Mouse (Mus musculus): ENCODE measurements at regions not wholly inside any gene's neighbourhood (a gene's known extent, or its start where the extent isn't known, plus 50 kb on each side); places are given as distances from the start of the nearest gene placed in this dataset.

- Histone ChIP-seq H3K4me2 (replicated peaks; ENCODE audit: low read depth, low read length) (no peak overlapping the region), H3K27ac (ENCODE audit: low read depth, low read length) (no peak overlapping the region), H3K9me3 (ENCODE audit: control insufficient read depth, low read length) (no peaks in the 10 kb centered on the region), H3K4me3 (ENCODE audit: low read depth, low read length) (no peak overlapping the region), H3K9ac (ENCODE audit: low read depth, low read length) (no peak overlapping the region), H3K4me1 (replicated peaks; ENCODE audit: control insufficient read depth, insufficient read depth, low read length) (no peaks in the 10 kb centered on the region), H3K36me3 (ENCODE audit: control insufficient read depth, insufficient read depth, low read length) (no peaks in the 10 kb centered on the region), H3K27me3 (ENCODE audit: control insufficient read depth, insufficient read depth, low read length) (no peaks in the 10 kb centered on the region)
- ATAC-seq (ENCODE audit: low FRiP score) (no peak), DNase-seq (ENCODE audit: low spot score) (no peak)
- WGBS, result 84% methylated on average over 1 of the region's 1 CpGs
Observed at GRCm38 (mm10) chr13:114684298-114684697, 133.7 kb upstream of the Mocs2 start.

- DNase-seq (ENCODE audit: low spot score) (no peak), ATAC-seq (ENCODE audit: low FRiP score) (no peak)
- no peaks in the 10 kb centered on the region for H3K9me3 ChIP-seq (ENCODE audit: control insufficient read depth, low read length)
- H3K4me1 ChIP-seq (replicated peaks; ENCODE audit: control insufficient read depth, insufficient read depth, low read length), result no peaks in the 10 kb centered on the region
- no peaks in the 10 kb centered on the region for H3K36me3 ChIP-seq (ENCODE audit: control insufficient read depth, insufficient read depth, low read length)
- H3K4me2 ChIP-seq (replicated peaks; ENCODE audit: low read depth, low read length), result no peak overlapping the region
- no peak overlapping the region for H3K27ac ChIP-seq (ENCODE audit: low read depth, low read length)
- no peaks in the 10 kb centered on the region for H3K27me3 ChIP-seq (ENCODE audit: control insufficient read depth, insufficient read depth, low read length)
- no peak overlapping the region for H3K9ac ChIP-seq (ENCODE audit: low read depth, low read length)
- WGBS, result 74% methylated on average over 4 of the region's 4 CpGs
- H3K4me3 ChIP-seq (ENCODE audit: low read depth, low read length), result no peak overlapping the region
Observed at GRCm38 (mm10) chr13:114685368-114685767, 132.7 kb upstream of the Mocs2 start.

DNA sequence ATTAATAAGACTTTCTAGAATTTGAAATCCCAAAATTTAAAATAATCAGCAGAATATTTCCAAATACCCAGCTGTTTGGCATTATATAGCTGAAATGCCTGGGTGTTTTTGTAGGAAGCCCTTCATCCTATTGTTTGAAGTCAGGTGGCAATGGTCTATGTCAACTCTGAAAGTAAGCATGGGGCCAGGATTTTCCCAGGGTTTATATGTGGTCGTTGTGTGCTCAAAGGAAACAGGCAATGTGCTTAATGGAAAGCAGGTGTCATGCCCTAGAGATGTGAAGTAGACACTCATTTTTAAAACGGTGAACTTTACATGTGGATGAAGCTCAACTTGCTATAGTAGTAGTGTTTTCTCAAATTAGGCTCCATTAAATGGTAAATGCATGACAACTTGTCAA, 105.4 kb upstream of the Mocs2 start:
- 73% methylated on average over 2 of the region's 2 CpGs for WGBS

GRCm38 (mm10) chr13:114719771-114720170, 98.3 kb upstream of the Mocs2 start:
- no peak overlapping the region for H3K9ac ChIP-seq (ENCODE audit: low read depth, low read length)
- H3K4me1 ChIP-seq (replicated peaks; ENCODE audit: control insufficient read depth, insufficient read depth, low read length), result no peaks in the 10 kb centered on the region
- ATAC-seq (ENCODE audit: low FRiP score) (no peak), DNase-seq (ENCODE audit: low spot score) (no peak)
- no peaks in the 10 kb centered on the region for H3K36me3 ChIP-seq (ENCODE audit: control insufficient read depth, insufficient read depth, low read length)
- WGBS, result 80% methylated on average over 4 of the region's 4 CpGs
- H3K4me2 ChIP-seq (replicated peaks; ENCODE audit: low read depth, low read length), result no peak overlapping the region
- no peaks in the 10 kb centered on the region for H3K27me3 ChIP-seq (ENCODE audit: control insufficient read depth, insufficient read depth, low read length)
- no peaks in the 10 kb centered on the region for H3K9me3 ChIP-seq (ENCODE audit: control insufficient read depth, low read length)
- H3K4me3 ChIP-seq (ENCODE audit: low read depth, low read length), result no peak overlapping the region
- no peak overlapping the region for H3K27ac ChIP-seq (ENCODE audit: low read depth, low read length)

More for the DNA sequence above, 105.4 kb upstream of the Mocs2 start:
- H3K9ac ChIP-seq (ENCODE audit: low read depth, low read length), result no peak overlapping the region
- no peaks in the 10 kb centered on the region for H3K4me1 ChIP-seq (replicated peaks; ENCODE audit: control insufficient read depth, insufficient read depth, low read length)
- H3K27me3 ChIP-seq (ENCODE audit: control insufficient read depth, insufficient read depth, low read length), result no peaks in the 10 kb centered on the region
- H3K9me3 ChIP-seq (ENCODE audit: control insufficient read depth, low read length), result no peaks in the 10 kb centered on the region
- no peak overlapping the region for H3K27ac ChIP-seq (ENCODE audit: low read depth, low read length)
- H3K4me3 ChIP-seq (ENCODE audit: low read depth, low read length), result no peak overlapping the region
- ATAC-seq (ENCODE audit: low FRiP score), result no peak
- H3K4me2 ChIP-seq (replicated peaks; ENCODE audit: low read depth, low read length), result no peak overlapping the region
- no peaks in the 10 kb centered on the region for H3K36me3 ChIP-seq (ENCODE audit: control insufficient read depth, insufficient read depth, low read length)
- no peak for DNase-seq (ENCODE audit: low spot score)

DNA sequence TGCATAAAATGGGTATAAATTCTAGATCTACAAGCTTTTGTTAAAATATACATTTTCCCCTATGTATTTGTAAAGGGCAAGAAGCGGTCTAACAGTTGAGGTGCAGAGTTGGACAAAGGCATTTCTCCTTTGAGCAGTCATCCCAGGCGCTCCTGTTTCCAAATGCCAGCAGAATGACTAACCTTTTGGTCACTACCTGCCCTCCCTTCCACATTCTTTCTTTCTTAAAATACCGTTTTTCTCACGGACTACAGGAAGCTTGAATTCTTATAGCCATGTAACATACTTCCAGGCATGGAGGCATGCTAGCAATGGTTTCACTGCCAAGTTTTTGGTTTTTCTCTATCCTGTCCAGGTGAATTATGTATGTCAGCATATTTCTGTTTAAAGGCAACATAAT, 91.2 kb upstream of the Mocs2 start:
- H3K9me3 ChIP-seq (ENCODE audit: control insufficient read depth, low read length), result no peaks in the 10 kb centered on the region
- no peak overlapping the region for H3K9ac ChIP-seq (ENCODE audit: low read depth, low read length)
- H3K27ac ChIP-seq (ENCODE audit: low read depth, low read length), result no peak overlapping the region
- no peaks in the 10 kb centered on the region for H3K4me1 ChIP-seq (replicated peaks; ENCODE audit: control insufficient read depth, insufficient read depth, low read length)
- ATAC-seq (ENCODE audit: low FRiP score) (no peak), DNase-seq (ENCODE audit: low spot score) (no peak)
- H3K36me3 ChIP-seq (ENCODE audit: control insufficient read depth, insufficient read depth, low read length), result no peaks in the 10 kb centered on the region
- H3K4me2 ChIP-seq (replicated peaks; ENCODE audit: low read depth, low read length), result no peak overlapping the region
- H3K4me3 ChIP-seq (ENCODE audit: low read depth, low read length), result no peak overlapping the region
- 83% methylated on average over 4 of the region's 4 CpGs for WGBS
- H3K27me3 ChIP-seq (ENCODE audit: control insufficient read depth, insufficient read depth, low read length), result no peaks in the 10 kb centered on the region

GRCm38 (mm10) chr13:114735066-114735465, 83.0 kb upstream of the Mocs2 start:
- H3K4me1 ChIP-seq (replicated peaks; ENCODE audit: control insufficient read depth, insufficient read depth, low read length), result no peaks in the 10 kb centered on the region
- H3K4me3 ChIP-seq (ENCODE audit: low read depth, low read length), result no peak overlapping the region
- no peaks in the 10 kb centered on the region for H3K36me3 ChIP-seq (ENCODE audit: control insufficient read depth, insufficient read depth, low read length)
- H3K27ac ChIP-seq (ENCODE audit: low read depth, low read length), result no peak overlapping the region
- DNase-seq (ENCODE audit: low spot score) (no peak), ATAC-seq (ENCODE audit: low FRiP score) (no peak)
- no peaks in the 10 kb centered on the region for H3K27me3 ChIP-seq (ENCODE audit: control insufficient read depth, insufficient read depth, low read length)
- WGBS, result 87% methylated on average over 7 of the region's 7 CpGs
- H3K9me3 ChIP-seq (ENCODE audit: control insufficient read depth, low read length), result no peaks in the 10 kb centered on the region
- no peak overlapping the region for H3K4me2 ChIP-seq (replicated peaks; ENCODE audit: low read depth, low read length)
- no peak overlapping the region for H3K9ac ChIP-seq (ENCODE audit: low read depth, low read length)

- Histone ChIP-seq H3K27me3 (ENCODE audit: control insufficient read depth, insufficient read depth, low read length) (no peaks in the 10 kb centered on the region), H3K27ac (ENCODE audit: low read depth, low read length) (no peak overlapping the region), H3K4me1 (replicated peaks; ENCODE audit: control insufficient read depth, insufficient read depth, low read length) (no peaks in the 10 kb centered on the region), H3K9ac (ENCODE audit: low read depth, low read length) (no peak overlapping the region), H3K9me3 (ENCODE audit: control insufficient read depth, low read length) (no peaks in the 10 kb centered on the region), H3K4me2 (replicated peaks; ENCODE audit: low read depth, low read length) (no peak overlapping the region), H3K36me3 (ENCODE audit: control insufficient read depth, insufficient read depth, low read length) (no peaks in the 10 kb centered on the region), H3K4me3 (ENCODE audit: low read depth, low read length) (no peak overlapping the region)
- 94% methylated on average over 4 of the region's 4 CpGs for WGBS
- DNase-seq (ENCODE audit: low spot score) (no peak), ATAC-seq (ENCODE audit: low FRiP score) (no peak)
Observed at GRCm38 (mm10) chr13:114736066-114736465, 82.0 kb upstream of the Mocs2 start.

DNA sequence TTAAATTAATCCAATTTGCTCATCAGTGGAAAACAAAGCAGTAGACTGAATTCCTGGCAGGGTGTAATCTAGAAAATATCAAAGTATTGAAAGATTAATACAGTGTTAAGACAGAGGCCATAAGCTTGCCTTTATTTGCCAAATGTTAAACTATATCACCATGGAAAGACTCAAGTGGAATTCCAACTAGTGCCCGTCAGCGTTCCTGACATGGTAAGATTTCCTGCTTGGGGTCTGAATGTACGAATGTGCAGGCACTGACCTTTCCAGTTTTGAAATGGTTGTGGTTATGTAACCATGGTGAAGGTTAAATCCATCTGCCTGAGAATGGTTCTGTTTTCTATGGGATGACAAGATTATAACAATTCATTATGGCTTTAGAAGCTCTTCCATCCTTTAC, 75.5 kb upstream of the Mocs2 start:
- no peak overlapping the region for H3K4me3 ChIP-seq (ENCODE audit: low read depth, low read length)
- no peak overlapping the region for H3K27ac ChIP-seq (ENCODE audit: low read depth, low read length)
- no peak overlapping the region for H3K9ac ChIP-seq (ENCODE audit: low read depth, low read length)
- 77% methylated on average over 3 of the region's 3 CpGs for WGBS
- H3K4me1 ChIP-seq (replicated peaks; ENCODE audit: control insufficient read depth, insufficient read depth, low read length), result no peaks in the 10 kb centered on the region
- no peak overlapping the region for H3K4me2 ChIP-seq (replicated peaks; ENCODE audit: low read depth, low read length)
- ATAC-seq (ENCODE audit: low FRiP score) (no peak), DNase-seq (ENCODE audit: low spot score) (no peak)
- no peaks in the 10 kb centered on the region for H3K9me3 ChIP-seq (ENCODE audit: control insufficient read depth, low read length)
- no peaks in the 10 kb centered on the region for H3K27me3 ChIP-seq (ENCODE audit: control insufficient read depth, insufficient read depth, low read length)
- no peaks in the 10 kb centered on the region for H3K36me3 ChIP-seq (ENCODE audit: control insufficient read depth, insufficient read depth, low read length)

DNA sequence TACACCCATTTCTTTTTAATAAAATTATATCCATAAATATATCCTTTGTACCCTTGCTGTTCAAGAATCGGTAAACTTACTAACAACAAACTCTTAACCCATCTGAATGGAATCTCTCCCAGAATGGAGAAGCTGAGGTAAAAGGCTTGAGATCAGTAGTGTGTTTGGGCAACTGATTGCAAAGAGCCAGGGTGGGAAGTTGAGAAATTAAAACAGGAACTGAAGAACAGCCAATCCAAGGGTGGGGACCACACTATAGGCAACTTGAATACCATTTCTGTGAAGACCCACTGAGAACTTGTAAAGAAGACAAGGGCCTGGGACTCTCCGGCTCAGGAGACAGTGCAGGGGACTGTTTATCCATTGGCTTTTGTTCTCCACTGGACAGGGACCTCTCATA, 72.2 kb upstream of the Mocs2 start:
- H3K36me3 ChIP-seq (ENCODE audit: control insufficient read depth, insufficient read depth, low read length), result no peaks in the 10 kb centered on the region
- no peaks in the 10 kb centered on the region for H3K4me1 ChIP-seq (replicated peaks; ENCODE audit: control insufficient read depth, insufficient read depth, low read length)
- ATAC-seq (ENCODE audit: low FRiP score) (no peak), DNase-seq (ENCODE audit: low spot score) (no peak)
- H3K9me3 ChIP-seq (ENCODE audit: control insufficient read depth, low read length), result no peaks in the 10 kb centered on the region
- no peak overlapping the region for H3K4me3 ChIP-seq (ENCODE audit: low read depth, low read length)
- WGBS, result 94% methylated on average over 2 of the region's 2 CpGs
- H3K9ac ChIP-seq (ENCODE audit: low read depth, low read length), result no peak overlapping the region
- H3K27ac ChIP-seq (ENCODE audit: low read depth, low read length), result no peak overlapping the region
- H3K27me3 ChIP-seq (ENCODE audit: control insufficient read depth, insufficient read depth, low read length), result no peaks in the 10 kb centered on the region
- no peak overlapping the region for H3K4me2 ChIP-seq (replicated peaks; ENCODE audit: low read depth, low read length)
